Mouse (Mus musculus): ENCODE data around the gene Ddr2. TPM values are rescaled to one million over a fixed set of nuclear protein-coding genes. Genes with fewer than 3 reads are reported as not detected.

Gene Ddr2
- total and polyA plus RNA-seq, 2 experiments from 2014 or later, result 7.2 to 11.2 TPM

DNA sequence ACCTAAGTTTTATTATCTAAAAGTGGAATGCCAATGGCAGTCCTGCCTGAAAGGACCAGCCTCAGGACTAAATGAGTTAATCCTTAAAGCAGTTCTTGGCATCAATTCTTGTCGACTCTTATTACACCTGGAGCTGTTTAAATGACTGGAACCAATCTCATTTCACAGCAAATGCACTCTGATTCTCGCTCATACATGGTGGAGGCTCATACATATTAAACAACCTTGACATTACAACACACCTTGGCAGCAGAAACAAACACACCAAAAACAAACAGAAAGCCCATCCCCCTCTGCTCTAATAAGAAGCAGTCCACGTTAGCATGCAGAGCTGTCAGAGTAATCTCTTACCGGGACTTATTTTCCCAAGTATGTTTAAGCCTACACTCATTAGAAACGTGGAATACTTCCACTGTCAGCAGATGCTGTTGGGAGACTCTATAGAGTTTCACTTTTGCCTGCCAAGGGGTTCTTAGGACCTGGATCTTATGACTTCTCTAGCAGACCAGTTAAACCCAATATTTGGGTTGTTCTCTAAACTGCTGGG, 58.9 kb downstream of the Ddr2 start:
- no peak overlapping the region for H3K9ac ChIP-seq (replicated peaks; ENCODE audit: low read depth, low read length)
- H3K4me1 ChIP-seq (ENCODE audit: control insufficient read depth, insufficient read depth), result no peaks in the 10 kb centered on the region
- 67% methylated on average over 5 of the region's 5 CpGs for WGBS
- ATAC-seq (ENCODE audit: insufficient read depth, low read depth) (no peak), DNase-seq (ENCODE audit: low spot score) (no peak)
- TF ChIP-seq EP300 (IDR thresholded peaks at IDR 0.05; ENCODE audit: low read depth), result no peak
- no peak for TF ChIP-seq CTCF (IDR thresholded peaks at IDR 0.05; ENCODE audit: low read depth)
- H3K9me3 ChIP-seq (replicated peaks; ENCODE audit: control insufficient read depth, low read length), result no peaks in the 10 kb centered on the region
- H3K36me3 ChIP-seq (replicated peaks; ENCODE audit: control insufficient read depth, insufficient read depth, low read length), result no peaks in the 10 kb centered on the region
- H3K4me2 ChIP-seq (ENCODE audit: low read depth, low read length), result no peak overlapping the region
- H3K27ac ChIP-seq (ENCODE audit: low read depth), result no peak overlapping the region
- no peaks in the 10 kb centered on the region for H3K27me3 ChIP-seq (ENCODE audit: control insufficient read depth, insufficient read depth, low read length)
- H3K4me3 ChIP-seq (ENCODE audit: low read depth, low read length), result no peak overlapping the region

DNA sequence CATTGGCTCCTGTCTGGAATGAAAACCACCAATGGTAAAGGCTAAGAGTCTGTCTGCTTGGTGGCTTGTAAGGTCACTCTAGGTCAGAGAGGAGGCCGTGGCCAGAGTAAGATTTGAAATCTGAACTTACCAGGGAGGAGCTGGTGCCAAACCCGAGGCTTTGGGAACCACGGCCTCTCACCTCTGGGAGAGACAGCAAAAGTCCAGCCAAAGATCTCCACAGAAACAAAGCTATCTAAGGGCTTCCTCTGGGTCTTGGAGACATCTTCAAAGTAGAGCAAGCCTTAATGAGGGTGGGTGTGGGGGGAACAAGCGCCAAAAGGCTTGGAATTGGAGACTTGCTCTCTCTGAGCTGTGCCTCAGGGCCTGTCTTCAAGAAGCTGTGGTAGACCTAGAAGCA, 62.1 kb downstream of the Ddr2 start:
- no peak for TF ChIP-seq CTCF (IDR thresholded peaks at IDR 0.05; ENCODE audit: low read depth)
- no peak for TF ChIP-seq EP300 (IDR thresholded peaks at IDR 0.05; ENCODE audit: low read depth)
- Histone ChIP-seq H3K4me3 (ENCODE audit: low read depth, low read length) (no peak overlapping the region), H3K27me3 (ENCODE audit: control insufficient read depth, insufficient read depth, low read length) (no peaks in the 10 kb centered on the region), H3K9me3 (replicated peaks; ENCODE audit: control insufficient read depth, low read length) (no peaks in the 10 kb centered on the region), H3K9ac (replicated peaks; ENCODE audit: low read depth, low read length) (no peak overlapping the region), H3K4me1 (ENCODE audit: control insufficient read depth, insufficient read depth) (no peaks in the 10 kb centered on the region), H3K36me3 (replicated peaks; ENCODE audit: control insufficient read depth, insufficient read depth, low read length) (no peaks in the 10 kb centered on the region), H3K27ac (ENCODE audit: low read depth) (no peak overlapping the region), H3K4me2 (ENCODE audit: low read depth, low read length) (no peak overlapping the region)
- DNase-seq (ENCODE audit: low spot score) (no peak), ATAC-seq (ENCODE audit: insufficient read depth, low read depth) (no peak)
- WGBS, result 76% methylated on average over 4 of the region's 4 CpGs

DNA sequence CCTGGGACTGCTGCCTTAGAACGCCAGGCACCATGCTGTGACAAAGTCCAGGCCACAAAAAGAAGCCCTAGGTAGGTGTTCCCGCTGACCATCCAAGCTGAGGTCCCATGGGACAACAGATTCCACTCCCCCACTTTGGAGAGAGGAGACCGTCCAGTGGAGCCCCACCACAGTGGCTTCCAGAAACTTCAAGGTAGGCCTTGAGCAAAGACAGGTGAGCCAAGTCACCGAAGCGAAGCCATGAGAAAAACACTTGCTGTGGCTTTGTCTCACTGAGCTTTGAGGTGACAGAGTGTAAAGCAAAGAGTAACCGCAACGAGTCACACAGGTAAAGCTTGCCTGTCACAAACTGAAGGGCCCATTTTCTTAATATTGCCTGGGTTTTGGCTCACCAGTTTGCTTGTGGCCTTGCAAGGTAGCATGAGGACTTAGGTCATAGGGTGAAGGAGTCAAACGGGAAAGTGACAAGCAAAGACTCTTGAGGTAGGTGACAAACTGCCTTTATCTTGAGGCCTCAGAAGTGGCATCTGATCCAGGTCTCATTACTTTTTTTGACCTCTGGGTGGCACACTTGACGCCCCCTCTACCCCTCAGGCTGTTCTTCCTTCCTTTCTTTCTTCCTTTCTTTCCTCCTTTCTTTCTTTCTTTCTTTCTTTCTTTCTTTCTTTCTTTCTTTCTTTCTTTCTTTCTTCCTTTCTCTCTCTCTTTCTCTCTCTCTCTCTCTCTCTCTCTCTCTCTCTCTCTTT, 65.7 kb downstream of the Ddr2 start:
- no peaks in the 10 kb centered on the region for H3K36me3 ChIP-seq (replicated peaks; ENCODE audit: control insufficient read depth, insufficient read depth, low read length)
- H3K9me3 ChIP-seq (replicated peaks; ENCODE audit: control insufficient read depth, low read length), result no peaks in the 10 kb centered on the region
- no peaks in the 10 kb centered on the region for H3K4me1 ChIP-seq (ENCODE audit: control insufficient read depth, insufficient read depth)
- no peak for DNase-seq (ENCODE audit: low spot score)
- ATAC-seq (ENCODE audit: insufficient read depth, low read depth), result no peak
- H3K4me3 ChIP-seq (ENCODE audit: low read depth, low read length), result no peak overlapping the region
- 70% methylated on average over 9 of the region's 9 CpGs for WGBS
- no peak overlapping the region for H3K9ac ChIP-seq (replicated peaks; ENCODE audit: low read depth, low read length)
- H3K27me3 ChIP-seq (ENCODE audit: control insufficient read depth, insufficient read depth, low read length), result no peaks in the 10 kb centered on the region
- H3K4me2 ChIP-seq (ENCODE audit: low read depth, low read length), result no peak overlapping the region
- H3K27ac ChIP-seq (ENCODE audit: low read depth), result no peak overlapping the region
- no peak for TF ChIP-seq EP300 (IDR thresholded peaks at IDR 0.05; ENCODE audit: low read depth)
- TF ChIP-seq CTCF (IDR thresholded peaks at IDR 0.05; ENCODE audit: low read depth), result no peak

DNA sequence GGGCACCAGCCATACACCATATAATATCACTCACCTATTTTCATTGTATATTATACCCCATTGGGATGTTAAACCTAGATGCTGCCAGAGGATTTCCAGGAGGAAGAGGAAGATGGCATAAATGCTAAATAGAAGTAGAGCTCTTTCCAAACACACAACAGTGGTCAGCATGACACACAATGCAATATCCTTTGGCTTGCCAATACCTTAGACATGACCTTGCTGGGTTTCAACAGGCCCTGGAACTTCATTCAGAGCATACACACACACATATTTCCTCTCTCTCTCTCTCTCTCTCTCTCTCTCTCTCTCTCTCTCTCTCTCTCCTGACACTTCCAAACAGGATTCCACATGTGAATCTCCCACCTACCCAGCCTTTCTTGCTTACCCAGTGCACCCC, 66.8 kb downstream of the Ddr2 start:
- no peak overlapping the region for H3K4me3 ChIP-seq (ENCODE audit: low read depth, low read length)
- H3K9me3 ChIP-seq (replicated peaks; ENCODE audit: control insufficient read depth, low read length), result no peaks in the 10 kb centered on the region
- no peak for DNase-seq (ENCODE audit: low spot score)
- H3K27ac ChIP-seq (ENCODE audit: low read depth), result no peak overlapping the region
- H3K4me2 ChIP-seq (ENCODE audit: low read depth, low read length), result no peak overlapping the region
- no peak for TF ChIP-seq CTCF (IDR thresholded peaks at IDR 0.05; ENCODE audit: low read depth)
- no peak for TF ChIP-seq EP300 (IDR thresholded peaks at IDR 0.05; ENCODE audit: low read depth)
- no peaks in the 10 kb centered on the region for H3K4me1 ChIP-seq (ENCODE audit: control insufficient read depth, insufficient read depth)
- no peak for ATAC-seq (ENCODE audit: insufficient read depth, low read depth)
- H3K27me3 ChIP-seq (ENCODE audit: control insufficient read depth, insufficient read depth, low read length), result no peaks in the 10 kb centered on the region
- no peak overlapping the region for H3K9ac ChIP-seq (replicated peaks; ENCODE audit: low read depth, low read length)
- H3K36me3 ChIP-seq (replicated peaks; ENCODE audit: control insufficient read depth, insufficient read depth, low read length), result no peaks in the 10 kb centered on the region

DNA sequence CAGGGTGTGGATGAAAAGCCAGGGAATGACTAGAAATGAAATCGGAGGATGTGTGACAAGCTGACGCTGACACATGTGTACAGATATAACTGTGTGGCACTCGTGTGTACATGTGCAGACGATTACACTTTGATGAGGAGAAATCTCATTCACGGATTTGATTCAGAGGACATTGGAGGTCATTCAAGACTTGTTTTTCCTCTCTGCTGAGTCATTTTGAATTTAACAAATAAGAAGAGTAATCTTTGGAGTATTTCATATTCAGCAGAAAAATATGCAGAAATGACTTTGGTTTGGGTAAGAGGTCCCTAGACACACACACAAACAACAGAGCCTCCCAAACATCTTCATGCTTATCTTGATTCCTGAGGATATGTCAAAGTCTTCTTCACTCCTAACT, 67.6 kb downstream of the Ddr2 start:
- DNase-seq (ENCODE audit: low spot score) (no peak), ATAC-seq (ENCODE audit: insufficient read depth, low read depth) (no peak)
- no peak overlapping the region for H3K4me3 ChIP-seq (ENCODE audit: low read depth, low read length)
- 71% methylated on average over 5 of the region's 5 CpGs for WGBS
- H3K27me3 ChIP-seq (ENCODE audit: control insufficient read depth, insufficient read depth, low read length), result no peaks in the 10 kb centered on the region
- H3K9me3 ChIP-seq (replicated peaks; ENCODE audit: control insufficient read depth, low read length), result no peaks in the 10 kb centered on the region
- H3K4me2 ChIP-seq (ENCODE audit: low read depth, low read length), result no peak overlapping the region
- H3K27ac ChIP-seq (ENCODE audit: low read depth), result no peak overlapping the region
- H3K36me3 ChIP-seq (replicated peaks; ENCODE audit: control insufficient read depth, insufficient read depth, low read length), result no peaks in the 10 kb centered on the region
- no peak overlapping the region for H3K9ac ChIP-seq (replicated peaks; ENCODE audit: low read depth, low read length)
- no peak for TF ChIP-seq CTCF (IDR thresholded peaks at IDR 0.05; ENCODE audit: low read depth)
- H3K4me1 ChIP-seq (ENCODE audit: control insufficient read depth, insufficient read depth), result no peaks in the 10 kb centered on the region

DNA sequence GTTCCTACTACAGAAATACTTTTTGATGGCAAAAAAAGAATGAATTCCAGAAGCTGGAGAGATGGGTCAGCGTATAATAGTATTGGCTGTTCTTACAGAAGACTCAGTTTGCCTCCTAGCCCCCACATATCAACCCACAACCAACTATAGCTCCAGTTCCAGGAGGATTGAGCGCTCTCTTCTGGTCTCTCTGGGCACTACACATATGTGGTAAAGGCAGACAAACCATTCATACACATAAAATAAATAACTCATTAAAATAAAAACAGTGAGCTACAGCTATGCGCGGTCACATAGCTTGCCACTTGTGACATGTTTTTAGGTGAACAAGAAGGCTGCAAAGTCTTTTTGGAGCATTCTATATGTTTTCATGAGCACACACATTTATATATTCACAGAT, 71.2 kb downstream of the Ddr2 start:
- H3K4me1 ChIP-seq (ENCODE audit: control insufficient read depth, insufficient read depth), result no peaks in the 10 kb centered on the region
- H3K27me3 ChIP-seq (ENCODE audit: control insufficient read depth, insufficient read depth, low read length), result no peaks in the 10 kb centered on the region
- DNase-seq (ENCODE audit: low spot score) (no peak), ATAC-seq (ENCODE audit: insufficient read depth, low read depth) (no peak)
- WGBS, result 74% methylated on average over 4 of the region's 4 CpGs
- no peaks in the 10 kb centered on the region for H3K36me3 ChIP-seq (replicated peaks; ENCODE audit: control insufficient read depth, insufficient read depth, low read length)
- H3K9me3 ChIP-seq (replicated peaks; ENCODE audit: control insufficient read depth, low read length), result no peaks in the 10 kb centered on the region
- peak; percentile 27; the same call in 1 of the 2 replicates for TF ChIP-seq CTCF (IDR thresholded peaks at IDR 0.05; ENCODE audit: low read depth)
- no peak for TF ChIP-seq EP300 (IDR thresholded peaks at IDR 0.05; ENCODE audit: low read depth)
- H3K27ac ChIP-seq (ENCODE audit: low read depth), result no peak overlapping the region
- H3K9ac ChIP-seq (replicated peaks; ENCODE audit: low read depth, low read length), result no peak overlapping the region
- H3K4me2 ChIP-seq (ENCODE audit: low read depth, low read length), result no peak overlapping the region
- H3K4me3 ChIP-seq (ENCODE audit: low read depth, low read length), result no peak overlapping the region

Data from heart, postnatal 0 days (tissue).